ENCODE assay signal across 8 mouse cellular contexts in genomic region chr9:107738020-107738840, GRCm38 (mm10). TPM values are rescaled to one million over a fixed set of nuclear protein-coding genes. Genes with fewer than 3 reads are reported as not detected.
A peak's percentile ranks its signal among the peaks of the same experiment; 100 is the strongest.
DNase-seq lines count a peak whose midpoint lies in the region; ATAC-seq lines count a peak whose summit lies in the region.

No protein-coding gene starts in this region.

- peak; percentile 90 for DNase-seq in NIH3T3 (ENCODE audit: low read depth)
- peak; percentile 94 to 95 for DNase-seq in cerebellum, postnatal 14 days
- DNase-seq in frontal cortex, postnatal 25 days (ENCODE audit: low spot score in 2 of 2), result peak; percentile 91 to 94
- peak; percentile 94 for DNase-seq in hindbrain, embryonic 14.5 days (ENCODE audit: low spot score)
- peak; percentile 95 to 97 for DNase-seq in layer of hippocampus, postnatal 25 days (ENCODE audit: extremely low spot score in 1 of 2, low spot score in 1 of 2)
- peak; percentile 91 for DNase-seq in lung, postnatal 14 days
- DNase-seq in retina, embryonic 14.5 days (ENCODE audit: low spot score), result peak; percentile 97
- DNase-seq in thymus, postnatal 36 days, result peak; percentile 87 to 89

- H3K4me1 ChIP-seq in hindbrain, embryonic 14.5 days (replicated peaks; ENCODE audit: control insufficient read depth, insufficient read depth, low read length), result peaks cover 27% of the 10 kb centered on the region

- ATAC-seq in hindbrain, embryonic 14.5 days (ENCODE audit: low FRiP score), result peak; percentile 63

- H3K4me2 ChIP-seq in hindbrain, embryonic 14.5 days (replicated peaks), result no peak overlapping the region

- H3K9ac ChIP-seq in hindbrain, embryonic 14.5 days, result no peak overlapping the region

- no peaks in the 10 kb centered on the region for H3K9me3 ChIP-seq in hindbrain, embryonic 14.5 days (ENCODE audit: control insufficient read depth, low read length)

- 20% methylated on average over 7 of the region's 7 CpGs for WGBS in hindbrain, embryonic 14.5 days

- peak overlapping the region; percentile 63 for H3K27ac ChIP-seq in hindbrain, embryonic 14.5 days

- H3K36me3 ChIP-seq in hindbrain, embryonic 14.5 days (replicated peaks; ENCODE audit: control insufficient read depth, insufficient read depth), result peaks cover 51% of the 10 kb centered on the region

- H3K4me3 ChIP-seq in hindbrain, embryonic 14.5 days (replicated peaks; ENCODE audit: low read length), result no peak overlapping the region

- no peaks in the 10 kb centered on the region for H3K27me3 ChIP-seq in hindbrain, embryonic 14.5 days (ENCODE audit: control insufficient read depth, insufficient read depth, low read length)

RNA-seq across cellular contexts. Expression of gene Sema3f, which starts 28.0 kb away (rescaled TPM):
- 17.5 and 17.7 TPM in 2 replicates for polyA plus RNA-seq in hindbrain, embryonic 14.5 days (2014; fragmentation: Nextera tagmentation; extraction: Ambion mirVana)
- 1 to 10 TPM; 2.9 to 4.2 TPM for total RNA-seq in layer of hippocampus, postnatal 25 days (2021)

RNA-seq across cellular contexts. Expression of gene Rbm5, which starts 32.6 kb away (rescaled TPM):
- polyA plus RNA-seq in hindbrain, embryonic 14.5 days (2014; fragmentation: Nextera tagmentation; extraction: Ambion mirVana), result 199 and 205 TPM in 2 replicates
- 100 to 1,000 TPM; 117 to 159 TPM for total RNA-seq in layer of hippocampus, postnatal 25 days (2021)

RNA-seq across cellular contexts. Expression of gene Gnat1, which starts 58.7 kb away (rescaled TPM):
- 1.3 TPM in 2 replicates for polyA plus RNA-seq in hindbrain, embryonic 14.5 days (2014; fragmentation: Nextera tagmentation; extraction: Ambion mirVana)
- total RNA-seq in layer of hippocampus, postnatal 25 days (2021), result not detected
